Mouse (Mus musculus) embryonic facial prominence, embryonic 14.5 days (tissue): ENCODE data around the gene Nfasc. TPM values are rescaled to one million over a fixed set of nuclear protein-coding genes. Genes with fewer than 3 reads are reported as not detected.

Source experiments
- ATAC-seq: fragments of 200-750 bp; cut with Nextera tagmentation; 2 replicates; pipeline ENCODE4 v1.8.0; 2017; ENCODE audit warnings: low read depth, moderate number of reproducible peaks, moderate TSS enrichment
- DNase-seq: peaks from one replicate; pipeline ENCODE4 v3.0.0-alpha.2; 2015; ENCODE audit warnings: low spot score
- H3K27ac ChIP-seq: fragments of 300-500 bp; sonication (generic); replicated peaks from 2 replicates; pipeline ENCODE4 v1.5.1; 2014; ENCODE audit warnings: low read depth, mild to moderate bottlenecking, low read length, moderate library complexity
- H3K27me3 ChIP-seq: fragments of 300-500 bp; sonication (generic); replicated peaks from 2 replicates; pipeline ENCODE4 v1.6.1; 2014; ENCODE audit warnings: low read length; ENCODE audit not compliant: control insufficient read depth, insufficient read depth
- H3K36me3 ChIP-seq: fragments of 300-500 bp; sonication (generic); 2 replicates; pipeline ENCODE4 v1.6.1; 2014; ENCODE audit warnings: low read length, mixed read lengths; ENCODE audit not compliant: control insufficient read depth, insufficient read depth
- H3K4me1 ChIP-seq: fragments of 300-500 bp; sonication (generic); 2 replicates; pipeline ENCODE4 v1.6.1; 2014; ENCODE audit warnings: antibody characterized with exemption, low read length; ENCODE audit not compliant: control insufficient read depth, insufficient read depth
- H3K4me2 ChIP-seq: fragments of 300-500 bp; sonication (generic); 2 replicates; pipeline ENCODE4 v1.6.1; 2014; ENCODE audit warnings: low read depth, mild to moderate bottlenecking, low read length, moderate library complexity, mixed read lengths
- H3K4me3 ChIP-seq: fragments of 300-500 bp; sonication (generic); 2 replicates; pipeline ENCODE4 v1.5.1; 2014; ENCODE audit warnings: low read depth, mild to moderate bottlenecking, low read length
- H3K9ac ChIP-seq: fragments of 300-500 bp; sonication (generic); 2 replicates; pipeline ENCODE4 v1.6.1; 2014; ENCODE audit warnings: low read depth, mild to moderate bottlenecking, low read length, moderate library complexity, mixed read lengths
- H3K9me3 ChIP-seq: fragments of 300-500 bp; sonication (generic); 2 replicates; pipeline ENCODE4 v1.6.1; 2016; ENCODE audit warnings: low read length; ENCODE audit not compliant: control insufficient read depth
- WGBS: fragments of 180-500 bp; shearing (Covaris S2); extraction: QIAGEN DNeasy Blood & Tissue Kit; methylation state at CpG from one replicate; pipeline ENCODE4 v1.1.7; 2014; 5-methylcytosine and 5-hydroxymethylcytosine counted together
- polyA plus RNA-seq: library from polyadenylated mRNA; unstranded; fragments of >200 nt; fragmentation: Nextera tagmentation; extraction: Ambion mirVana; gene quantifications from 2 replicates; pipeline ENCODE4 v1.2.1, GENCODE M21; 2014

Nfasc gene
- polyA plus RNA-seq, 1 experiment from 2014 or later, result 2.4 TPM

GRCm38 (mm10) chr1:132581845-132582839 is 159.5 kb downstream of the Nfasc start:
- H3K9ac ChIP-seq, result no peak overlapping the region
- H3K9me3 ChIP-seq, result no peaks in the 10 kb centered on the region
- H3K27ac ChIP-seq, result no peak overlapping the region
- no peaks in the 10 kb centered on the region for H3K36me3 ChIP-seq
- DNase-seq (peak; percentile 32), ATAC-seq (peak; percentile 62; the same call in 1 of the 2 replicates)
- no peak overlapping the region for H3K4me3 ChIP-seq
- H3K4me1 ChIP-seq, result peaks cover 12% of the 10 kb centered on the region; the same call in 1 of the 2 replicates
- no peaks in the 10 kb centered on the region for H3K27me3 ChIP-seq
- no peak overlapping the region for H3K4me2 ChIP-seq
- 30% methylated on average over 14 of the region's 14 CpGs for WGBS

GRCm38 (mm10) chr1:132580063-132580462 is 161.5 kb downstream of the Nfasc start:
- no peaks in the 10 kb centered on the region for H3K9me3 ChIP-seq
- no peak overlapping the region for H3K27ac ChIP-seq
- no peak overlapping the region for H3K4me3 ChIP-seq
- no peaks in the 10 kb centered on the region for H3K27me3 ChIP-seq
- H3K4me2 ChIP-seq, result no peak overlapping the region
- ATAC-seq, result no peak
- no peak for DNase-seq
- peaks cover 12% of the 10 kb centered on the region; the same call in 1 of the 2 replicates for H3K4me1 ChIP-seq
- 91% methylated on average over 7 of the region's 7 CpGs for WGBS
- H3K9ac ChIP-seq, result no peak overlapping the region
- no peaks in the 10 kb centered on the region for H3K36me3 ChIP-seq

DNA sequence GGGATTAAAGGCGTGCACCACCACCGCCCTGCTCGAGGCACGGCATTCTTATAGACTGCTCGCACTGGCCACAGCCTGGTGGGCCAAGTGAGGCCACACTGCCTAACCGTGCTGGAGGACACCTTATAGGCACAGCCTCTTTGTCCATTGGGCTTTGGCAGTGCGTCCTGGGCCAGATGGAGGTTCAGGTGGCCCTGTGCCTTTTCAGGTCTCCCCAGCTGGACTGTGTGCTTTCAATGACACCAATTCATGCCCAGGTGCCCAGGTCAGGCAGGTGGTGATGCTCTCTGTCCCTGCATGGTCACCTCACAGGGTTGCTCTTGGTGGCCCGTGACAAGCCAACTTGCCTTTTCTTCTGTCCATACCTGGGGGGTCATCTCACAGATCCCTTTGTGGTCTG is 164.8 kb downstream of the Nfasc start:
- Histone ChIP-seq H3K27me3 (no peaks in the 10 kb centered on the region), H3K36me3 (no peaks in the 10 kb centered on the region), H3K4me1 (peaks cover 4% of the 10 kb centered on the region; the same call in 1 of the 2 replicates), H3K9me3 (no peaks in the 10 kb centered on the region), H3K4me2 (no peak overlapping the region), H3K27ac (no peak overlapping the region), H3K9ac (no peak overlapping the region), H3K4me3 (no peak overlapping the region)
- 96% methylated on average over 8 of the region's 8 CpGs for WGBS
- no peak for ATAC-seq
- no peak for DNase-seq

DNA sequence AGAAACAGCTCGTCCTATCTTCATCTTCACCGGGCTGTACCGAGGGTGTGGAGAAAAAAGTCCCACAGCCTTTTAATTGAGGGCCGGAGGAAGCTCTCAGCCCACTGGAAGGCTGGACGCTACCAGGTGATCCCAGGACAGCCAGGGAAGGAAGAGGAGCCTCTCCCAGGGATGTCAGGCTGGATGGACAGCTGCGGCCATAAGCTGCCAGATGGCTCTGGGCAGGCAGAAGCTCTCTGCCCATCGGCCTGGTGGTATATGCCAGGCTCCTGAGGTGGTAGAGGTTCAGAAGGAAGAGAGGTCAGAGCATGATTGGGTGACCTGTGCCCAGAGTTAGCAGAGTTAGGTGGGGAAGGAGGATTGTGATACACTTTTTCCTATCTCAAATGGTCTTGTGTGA is 168.7 kb downstream of the Nfasc start:
- Histone ChIP-seq H3K4me1 (no peaks in the 10 kb centered on the region), H3K36me3 (no peaks in the 10 kb centered on the region), H3K27ac (no peak overlapping the region), H3K4me2 (no peak overlapping the region), H3K4me3 (no peak overlapping the region), H3K9me3 (no peaks in the 10 kb centered on the region), H3K9ac (no peak overlapping the region), H3K27me3 (no peaks in the 10 kb centered on the region)
- WGBS, result 97% methylated on average over 7 of the region's 7 CpGs
- ATAC-seq, result no peak
- DNase-seq, result no peak

GRCm38 (mm10) chr1:132571613-132572012 is 170.0 kb downstream of the Nfasc start:
- Histone ChIP-seq H3K36me3 (no peaks in the 10 kb centered on the region), H3K4me2 (no peak overlapping the region), H3K9ac (no peak overlapping the region), H3K4me3 (no peak overlapping the region), H3K9me3 (no peaks in the 10 kb centered on the region), H3K27ac (no peak overlapping the region), H3K27me3 (no peaks in the 10 kb centered on the region), H3K4me1 (no peaks in the 10 kb centered on the region)
- ATAC-seq, result no peak
- no peak for DNase-seq
- WGBS, result 100% methylated on average over 1 of the region's 1 CpGs

GRCm38 (mm10) chr1:132570906-132571305 is 170.7 kb downstream of the Nfasc start:
- H3K4me3 ChIP-seq, result no peak overlapping the region
- H3K27ac ChIP-seq, result no peak overlapping the region
- DNase-seq (no peak), ATAC-seq (peak; percentile 44; the same call in 1 of the 2 replicates)
- H3K36me3 ChIP-seq, result no peaks in the 10 kb centered on the region
- no peaks in the 10 kb centered on the region for H3K27me3 ChIP-seq
- no peaks in the 10 kb centered on the region for H3K4me1 ChIP-seq
- H3K9ac ChIP-seq, result no peak overlapping the region
- H3K9me3 ChIP-seq, result no peaks in the 10 kb centered on the region
- H3K4me2 ChIP-seq, result no peak overlapping the region
- WGBS, result 89% methylated on average over 8 of the region's 8 CpGs

- no peaks in the 10 kb centered on the region for H3K9me3 ChIP-seq
- ATAC-seq, result no peak
Observed at GRCm38 (mm10) chr1:132570068-132570780, 171.4 kb downstream of the Nfasc start.

GRCm38 (mm10) chr1:132569516-132569915 is 172.1 kb downstream of the Nfasc start:
- WGBS, result 75% methylated on average over 9 of the region's 9 CpGs

More at GRCm38 (mm10) chr1:132570068-132570780, 171.4 kb downstream of the Nfasc start:
- WGBS, result 93% methylated on average over 15 of the region's 15 CpGs
- Histone ChIP-seq H3K27me3 (no peaks in the 10 kb centered on the region), H3K4me3 (no peak overlapping the region), H3K27ac (no peak overlapping the region), H3K36me3 (no peaks in the 10 kb centered on the region), H3K4me1 (no peaks in the 10 kb centered on the region), H3K4me2 (no peak overlapping the region), H3K9ac (no peak overlapping the region)
- DNase-seq, result no peak

More at GRCm38 (mm10) chr1:132569516-132569915, 172.1 kb downstream of the Nfasc start:
- H3K9me3 ChIP-seq, result no peaks in the 10 kb centered on the region
- no peak overlapping the region for H3K9ac ChIP-seq
- DNase-seq (no peak), ATAC-seq (no peak)
- no peak overlapping the region for H3K4me2 ChIP-seq
- H3K4me3 ChIP-seq, result no peak overlapping the region
- H3K27me3 ChIP-seq, result no peaks in the 10 kb centered on the region
- no peaks in the 10 kb centered on the region for H3K4me1 ChIP-seq
- no peaks in the 10 kb centered on the region for H3K36me3 ChIP-seq
- H3K27ac ChIP-seq, result no peak overlapping the region
